Mouse (Mus musculus): Measurements from ENCODE around the gene Zcchc24.
"Not testable (repeated sequence)": the region's sequence is repeated elsewhere in the genome, so short reads cannot be mapped to it uniquely, and the experiment has no call there.

Zcchc24 gene

DNA sequence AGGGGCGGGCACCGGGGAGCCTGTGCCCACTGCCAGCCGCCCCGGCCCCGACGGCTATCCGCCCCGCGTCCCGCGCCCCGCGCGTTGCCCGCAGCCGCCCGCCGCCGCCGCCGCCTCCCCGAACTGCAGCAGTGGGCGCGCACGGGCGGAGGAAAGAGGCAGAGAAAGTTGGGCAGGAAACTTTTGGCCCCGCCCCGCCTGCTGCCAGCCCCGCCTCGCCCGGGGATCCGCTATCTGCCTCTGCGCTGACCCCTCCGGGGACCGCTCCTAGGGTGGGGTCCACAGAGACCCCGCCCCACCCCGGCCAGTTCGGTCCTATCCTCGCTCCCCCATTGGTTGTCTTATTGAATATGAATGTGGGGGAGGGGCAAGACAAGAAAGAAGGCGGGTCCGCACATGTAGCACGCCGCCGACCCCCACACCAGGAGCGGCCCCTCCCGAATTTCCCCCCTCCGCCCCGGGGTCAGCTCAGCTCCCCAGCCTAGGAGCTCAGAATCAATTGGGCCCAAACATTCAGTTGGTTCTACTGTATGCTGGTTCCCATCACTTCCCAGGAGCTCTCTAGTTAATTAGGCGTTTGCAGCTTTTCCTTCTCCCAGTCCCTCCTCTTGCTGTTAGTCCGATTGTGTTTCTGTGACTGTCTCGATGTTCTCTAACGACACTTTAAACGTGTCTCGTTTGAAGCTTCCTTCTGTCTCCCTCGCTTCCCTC is at the start of gene Zcchc24:
TSS of gene Zcchc24 (minus strand) at position 125 of the 711 bp plus-strand sequence.
- peak; percentile 78 for DNase-seq

DNA sequence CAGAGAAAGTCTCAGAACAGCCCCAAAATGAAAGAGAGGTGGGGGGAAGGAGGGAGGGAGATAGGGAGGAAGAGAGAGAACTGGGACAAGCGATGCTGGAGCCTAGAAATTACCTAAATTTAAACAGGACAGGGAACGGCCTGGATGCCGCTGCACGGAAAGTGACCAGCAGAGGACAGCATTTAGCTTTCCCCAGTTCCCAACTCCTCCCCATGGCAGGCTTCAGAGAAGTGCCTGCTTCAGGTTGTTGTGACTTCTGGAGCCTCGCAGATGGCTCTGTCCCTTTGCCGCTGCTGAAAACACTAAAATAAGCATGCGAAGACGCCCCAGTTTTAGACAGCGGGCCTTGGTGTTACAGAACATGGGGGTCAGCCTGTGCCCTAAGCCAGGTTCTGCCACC is 47.6 kb upstream of the Zcchc24 start:
- DNase-seq: peak; percentile 68

DNA sequence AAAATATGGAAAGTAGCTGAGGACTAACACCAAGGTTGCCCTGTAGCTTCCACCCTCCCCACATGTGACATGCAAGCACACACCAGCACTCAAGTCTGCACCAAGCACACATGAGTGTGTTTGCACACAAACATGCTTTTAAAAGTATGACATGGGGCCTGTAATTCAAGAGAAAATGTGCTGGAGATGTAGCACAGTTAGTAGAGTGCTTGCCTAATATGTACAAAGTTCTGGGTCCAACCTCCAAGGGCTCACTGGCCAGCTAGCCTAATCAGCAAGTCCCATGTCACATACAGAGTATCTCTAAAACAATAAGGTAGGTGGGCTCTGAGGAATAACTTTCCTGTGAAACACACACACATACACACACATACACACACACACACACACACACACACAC is 45.3 kb upstream of the Zcchc24 start:
- DNase-seq: no peak

DNA sequence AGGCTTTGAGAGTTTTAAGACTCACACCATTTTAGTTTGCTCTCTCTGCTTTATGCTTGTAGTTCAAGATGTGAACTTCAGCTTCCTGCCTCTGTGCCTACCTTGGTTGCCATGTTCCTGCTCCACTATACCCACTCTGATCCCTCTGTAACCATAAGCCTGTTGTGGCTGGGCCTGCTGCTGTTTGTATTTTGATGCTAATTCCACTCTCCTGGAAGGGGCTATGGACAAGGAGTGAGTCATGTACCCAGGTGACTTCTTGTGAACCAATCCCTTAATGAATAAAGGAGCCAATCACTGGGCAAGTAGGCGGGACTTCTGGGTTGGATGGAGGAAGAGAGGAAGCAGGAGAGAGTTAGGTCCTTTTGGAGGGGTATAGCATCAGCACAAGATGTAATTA is 42.2 kb upstream of the Zcchc24 start:
- not testable (repeated sequence) for DNase-seq

DNA sequence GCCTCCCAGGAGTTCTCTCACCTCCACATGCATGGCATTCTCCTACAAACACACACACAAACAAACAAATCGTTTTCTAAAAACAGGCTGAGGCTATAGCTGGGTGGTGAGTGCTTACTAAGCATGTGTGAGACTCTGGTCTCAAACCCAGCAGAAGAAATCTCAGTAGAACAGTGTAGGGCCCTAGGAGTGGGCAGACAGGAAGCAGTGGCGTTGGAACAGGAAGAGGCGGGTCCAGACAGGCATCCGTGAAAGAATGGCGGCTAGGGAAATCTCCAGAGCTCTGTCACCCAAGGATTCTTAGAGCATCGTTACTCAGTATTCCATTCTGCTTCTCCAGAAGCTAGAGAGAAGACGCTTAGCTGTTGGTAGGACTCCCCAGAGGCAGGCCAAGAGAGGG is 37.7 kb upstream of the Zcchc24 start:
- DNase-seq: no peak

DNA sequence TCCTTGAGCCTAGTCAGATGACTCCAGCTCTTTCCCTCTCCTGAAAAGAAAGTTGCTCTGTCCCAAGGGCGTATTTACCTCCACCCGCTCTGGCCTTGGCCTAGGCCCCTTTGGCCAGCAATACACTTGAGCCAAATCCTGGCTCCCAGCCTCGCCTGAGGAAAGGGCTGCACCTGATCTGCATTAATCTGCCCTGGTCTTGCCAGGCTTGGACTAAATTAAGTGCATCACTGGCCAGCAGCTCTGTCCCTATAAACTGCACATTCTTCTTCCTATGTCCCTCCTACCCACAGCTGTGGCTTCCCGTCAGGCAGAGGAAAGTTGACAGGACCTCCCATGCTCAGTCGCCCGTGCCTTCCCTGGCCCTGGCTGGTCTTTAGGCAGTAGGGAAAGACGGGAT is 37.0 kb upstream of the Zcchc24 start:
- peak; percentile 17 for DNase-seq

DNA sequence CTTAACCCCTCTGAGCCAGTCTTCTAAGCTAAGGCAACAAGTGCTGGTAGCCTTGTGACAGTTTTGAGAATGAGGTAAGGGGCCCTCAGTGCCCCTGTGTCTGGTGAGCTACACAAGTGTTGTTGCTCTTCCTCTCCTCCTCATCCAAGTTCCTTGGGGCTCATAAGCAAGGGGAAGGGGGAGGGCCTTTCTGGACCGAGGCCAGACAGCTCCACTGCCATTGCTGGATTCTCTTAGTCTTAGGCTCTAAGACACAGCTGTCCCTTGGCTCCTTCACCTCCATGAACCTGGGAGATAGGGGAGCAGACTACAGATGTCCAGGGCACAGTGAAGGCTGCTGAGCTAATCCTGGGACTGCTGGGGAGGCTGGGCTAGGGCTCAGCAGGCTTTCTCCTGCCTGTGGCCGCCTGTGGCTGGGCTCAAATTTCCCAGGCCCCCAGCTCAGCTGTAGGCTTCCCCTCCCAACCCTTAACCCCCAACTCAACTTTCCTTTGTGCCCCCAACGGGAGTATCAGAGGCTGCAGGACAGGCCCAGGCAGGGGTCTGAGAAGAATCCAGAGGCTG is 34.5 kb upstream of the Zcchc24 start:
- DNase-seq: no peak

DNA sequence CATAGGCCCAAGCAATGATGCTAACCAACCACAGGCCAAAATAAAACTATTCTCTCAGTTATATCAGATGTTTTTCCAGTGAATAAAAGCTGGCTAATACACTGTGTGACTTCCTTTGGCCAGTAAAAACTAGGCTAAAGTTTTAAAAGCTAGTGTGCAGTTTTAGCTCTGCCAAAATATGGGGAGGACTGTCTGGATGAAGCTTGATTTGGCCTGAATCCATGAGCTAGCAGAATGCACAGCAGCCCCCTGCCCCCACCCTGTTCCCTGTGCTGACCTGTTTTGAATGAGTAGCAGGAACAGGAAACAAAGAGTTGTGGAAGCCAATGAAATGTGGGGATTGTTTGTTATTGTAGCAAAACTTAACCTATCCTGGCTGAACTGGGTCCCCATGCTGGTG is 33.7 kb upstream of the Zcchc24 start:
- DNase-seq: no peak

DNA sequence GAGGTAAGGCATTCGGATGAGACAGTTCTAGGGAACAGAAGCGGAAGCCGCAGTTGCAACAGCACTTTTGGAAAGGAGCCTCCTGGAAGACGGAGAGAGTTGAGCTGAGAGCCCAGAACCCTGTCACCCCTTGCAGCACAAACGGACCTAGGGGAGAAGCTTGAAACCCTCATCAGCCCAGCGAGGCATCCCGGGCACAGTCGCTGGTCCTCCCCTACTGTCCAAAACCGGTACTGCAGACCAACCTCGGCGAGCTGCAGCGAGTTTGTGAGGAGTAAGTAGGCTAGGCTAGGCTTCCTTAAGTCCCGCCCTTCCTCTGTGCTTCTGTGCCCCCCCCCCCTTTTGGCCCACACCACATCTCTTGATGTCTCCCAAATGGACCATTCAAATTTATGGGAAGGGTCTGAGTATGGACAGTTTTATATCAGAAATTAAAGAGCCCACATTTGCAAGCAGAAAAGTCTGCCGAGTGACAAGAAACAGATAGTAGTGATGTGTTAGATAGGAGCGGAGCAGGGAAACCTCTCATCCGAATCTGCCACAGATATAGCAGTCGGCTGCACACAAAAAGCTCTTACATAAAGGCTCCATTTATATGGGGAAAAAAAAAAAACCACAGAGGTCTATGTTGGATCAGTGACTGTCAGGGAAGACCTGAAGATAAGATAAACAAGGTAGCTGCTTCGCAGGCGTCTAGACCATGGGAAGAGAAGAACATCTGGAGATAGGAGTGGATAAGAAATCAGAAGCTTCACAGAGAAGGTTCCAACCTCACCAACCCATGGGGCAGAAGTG is 31.5 kb upstream of the Zcchc24 start:
- peak; percentile 85 for DNase-seq

DNA sequence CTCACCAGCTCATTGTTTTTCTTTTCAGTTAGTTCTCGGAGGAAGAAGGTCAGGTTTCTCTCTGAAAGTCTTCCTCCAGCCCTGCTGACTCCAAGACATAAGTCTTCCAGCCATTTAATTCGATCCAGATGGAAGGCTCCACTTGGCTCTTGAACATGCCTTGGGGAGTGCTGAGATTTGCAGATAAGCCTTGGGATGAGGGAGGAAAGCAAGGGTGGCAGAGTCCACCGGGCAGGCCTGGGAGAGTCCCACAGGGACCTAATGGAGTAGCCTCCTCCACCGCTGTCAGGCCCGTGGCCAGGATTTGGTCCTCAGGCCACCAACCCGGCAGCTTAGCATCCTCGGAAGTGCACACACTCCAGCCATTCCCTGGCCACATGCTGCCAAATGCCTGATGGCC is 27.8 kb upstream of the Zcchc24 start:
- no peak for DNase-seq

DNA sequence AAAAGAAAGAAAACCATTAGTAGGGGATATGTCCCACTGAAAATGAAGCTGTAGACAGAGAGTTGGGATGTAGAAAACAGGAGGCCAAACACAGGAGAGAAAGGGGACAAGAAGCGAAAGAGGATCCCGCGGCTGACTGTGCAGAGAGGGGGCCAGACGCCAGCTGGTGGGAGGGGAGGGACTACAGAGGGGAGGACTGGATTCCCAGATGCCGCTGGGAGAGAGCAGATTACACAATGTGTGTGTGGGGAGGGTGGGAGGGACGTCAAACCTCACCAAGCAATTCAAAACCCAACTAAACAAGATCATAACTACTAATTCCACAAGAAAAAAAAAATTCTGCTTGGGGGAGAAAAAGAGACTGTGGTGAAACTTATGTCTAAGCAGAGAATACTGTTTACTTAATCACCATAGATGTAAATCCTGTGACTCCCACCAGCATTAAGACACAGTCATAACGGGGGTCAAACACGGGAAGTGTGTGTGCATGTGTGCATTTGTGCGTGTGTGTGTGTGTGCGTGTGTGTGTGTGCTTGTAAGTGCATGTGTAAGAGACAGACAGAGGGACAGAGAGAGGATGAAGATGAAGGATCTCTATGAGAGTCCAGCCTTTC is 26.8 kb upstream of the Zcchc24 start:
- DNase-seq: peak; percentile 54

DNA sequence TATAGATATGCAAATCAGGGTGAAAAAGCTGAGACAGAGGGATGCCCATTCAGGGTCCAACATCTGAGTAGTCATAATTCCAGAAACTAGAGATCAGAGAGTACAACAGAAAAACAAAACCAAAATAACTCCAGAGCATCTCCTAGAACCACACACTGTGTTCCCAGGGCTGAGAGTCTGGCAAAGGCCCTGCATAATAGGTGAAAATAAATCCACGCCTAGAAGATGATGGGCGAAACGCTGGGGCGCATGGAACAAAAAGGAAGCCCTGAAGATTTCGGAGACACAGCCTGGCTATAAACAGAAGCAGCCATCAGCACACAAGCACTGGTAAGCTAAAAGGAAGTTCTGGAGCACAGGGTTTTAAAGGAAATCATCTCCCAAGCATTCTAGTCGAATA is 26.2 kb upstream of the Zcchc24 start:
- no peak for DNase-seq

DNA sequence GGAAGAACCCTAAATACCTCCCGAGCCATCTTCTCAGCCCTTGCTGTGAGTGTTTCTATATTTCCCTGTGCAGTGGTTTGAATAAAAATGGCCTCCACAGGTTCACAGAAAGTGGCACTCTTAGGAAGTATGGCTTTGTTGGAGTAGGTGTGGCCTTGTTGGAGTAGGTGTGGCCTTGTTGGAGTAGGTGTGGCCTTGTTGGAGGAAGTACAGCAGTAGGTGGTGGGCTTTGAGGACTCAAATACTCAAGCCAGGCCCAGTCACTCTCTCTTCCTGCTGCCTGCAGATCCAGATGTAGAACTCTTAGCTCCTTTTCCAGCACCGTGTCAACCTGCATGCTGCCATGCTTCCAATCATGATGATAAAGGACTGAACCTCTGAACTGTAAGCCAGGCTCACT is 25.5 kb upstream of the Zcchc24 start:
- no peak for DNase-seq

DNA sequence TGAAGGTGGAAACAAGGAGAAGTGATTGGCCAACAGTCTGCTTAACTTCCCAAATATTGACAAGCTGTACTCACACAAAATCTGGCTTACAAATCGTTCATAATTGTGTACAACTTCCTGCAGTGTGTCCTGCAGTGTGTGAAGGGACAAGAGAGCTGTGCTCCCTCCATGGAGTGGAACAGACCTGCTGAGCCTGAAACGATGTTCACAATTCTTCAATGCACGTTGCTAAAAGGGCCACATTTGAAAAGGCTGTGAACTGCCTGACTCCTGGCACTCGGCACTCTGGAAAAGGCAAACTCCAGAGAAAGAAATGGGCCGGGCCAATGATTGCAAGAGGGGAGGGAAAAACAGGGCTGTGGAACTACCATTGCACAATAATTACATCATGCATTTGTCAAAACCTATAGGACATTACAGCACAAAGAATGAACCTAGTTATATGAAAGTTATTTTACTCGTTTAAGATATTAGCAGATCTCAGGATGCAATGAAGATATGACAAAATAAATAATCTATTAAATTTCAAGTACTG is 22.0 kb upstream of the Zcchc24 start:
- DNase-seq: no peak

DNA sequence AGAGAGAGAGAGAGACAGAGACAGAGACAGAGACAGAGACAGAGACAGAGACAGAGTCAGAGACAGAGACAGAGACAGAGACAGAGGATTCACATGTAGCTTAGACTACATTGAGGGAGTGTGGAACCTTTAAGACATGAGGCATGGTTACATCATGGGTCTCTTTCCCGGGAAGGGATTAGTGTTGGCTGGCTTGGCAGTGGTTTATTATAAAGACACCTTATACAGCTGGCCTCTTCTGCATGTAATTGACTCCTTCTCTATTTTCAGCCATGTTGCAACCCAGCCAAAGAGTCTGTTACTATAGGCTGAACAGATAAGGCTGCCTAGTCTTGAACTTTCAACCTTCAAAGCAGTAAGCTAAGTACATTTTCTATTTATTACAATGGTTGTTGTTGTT is 21.1 kb upstream of the Zcchc24 start:
- DNase-seq: no peak

DNA sequence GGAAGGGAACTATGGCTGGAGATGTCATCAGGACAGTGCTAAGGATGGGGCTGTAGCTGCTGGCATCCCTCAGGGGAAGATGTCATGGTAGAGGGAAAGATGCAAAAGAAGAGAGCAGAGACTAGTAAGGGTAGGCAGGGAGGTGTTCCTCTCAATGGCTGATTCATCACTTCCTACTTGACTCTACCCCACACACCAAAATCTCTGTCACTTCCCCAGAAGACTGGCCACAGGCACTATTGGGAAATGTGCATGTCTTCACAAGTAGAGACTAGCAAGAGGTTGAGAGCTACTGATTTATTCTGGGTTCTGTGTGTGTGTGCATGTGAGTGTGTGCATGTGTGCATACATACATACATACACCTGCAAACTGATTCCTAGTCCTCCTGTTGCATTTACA is 20.4 kb upstream of the Zcchc24 start:
- no peak for DNase-seq

DNA sequence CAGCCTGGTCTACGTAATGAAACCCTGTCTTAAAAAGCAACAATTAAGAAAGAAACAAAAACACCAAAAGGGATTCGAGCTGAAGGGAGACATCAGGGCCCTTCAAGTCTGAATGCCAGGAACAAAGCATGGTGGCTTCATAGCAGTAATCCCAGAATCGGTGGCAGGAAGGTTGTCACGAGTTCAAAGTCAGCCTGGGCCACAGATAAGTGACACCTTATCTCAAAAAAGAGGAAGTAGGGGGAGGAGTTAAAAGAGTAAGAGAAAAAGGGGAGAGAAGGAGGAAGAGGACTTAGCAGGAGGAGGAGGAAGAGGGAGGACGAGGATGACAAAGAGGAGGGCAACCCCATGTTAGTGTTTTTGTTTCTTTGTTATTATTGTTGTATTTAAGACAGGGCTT is 19.4 kb upstream of the Zcchc24 start:
- DNase-seq: no peak

DNA sequence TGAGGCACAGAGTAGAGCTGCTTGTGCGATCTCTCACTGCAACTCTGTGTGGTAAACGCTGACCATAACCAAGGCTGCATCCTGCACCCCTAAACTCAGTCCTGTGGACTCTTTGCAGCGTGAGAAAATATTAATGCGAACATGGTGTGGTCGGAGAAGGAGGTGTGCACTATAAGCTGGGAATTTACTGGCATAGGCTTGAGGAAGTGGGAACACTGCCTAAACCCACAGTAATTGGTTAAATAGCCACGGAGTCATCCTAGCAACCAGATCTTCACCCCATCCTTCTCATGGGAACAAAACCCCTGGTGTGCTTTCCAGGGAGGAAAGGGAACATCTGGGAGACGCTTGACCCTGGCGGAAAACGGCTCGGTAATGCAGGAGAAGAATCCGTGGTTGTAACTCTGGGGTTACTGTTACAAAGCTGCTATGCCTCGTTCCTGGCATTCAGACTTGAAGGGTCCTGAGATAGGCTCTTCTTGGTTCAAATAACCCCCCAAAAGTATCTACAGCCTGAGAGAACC is 18.6 kb upstream of the Zcchc24 start:
- no peak for DNase-seq

DNA sequence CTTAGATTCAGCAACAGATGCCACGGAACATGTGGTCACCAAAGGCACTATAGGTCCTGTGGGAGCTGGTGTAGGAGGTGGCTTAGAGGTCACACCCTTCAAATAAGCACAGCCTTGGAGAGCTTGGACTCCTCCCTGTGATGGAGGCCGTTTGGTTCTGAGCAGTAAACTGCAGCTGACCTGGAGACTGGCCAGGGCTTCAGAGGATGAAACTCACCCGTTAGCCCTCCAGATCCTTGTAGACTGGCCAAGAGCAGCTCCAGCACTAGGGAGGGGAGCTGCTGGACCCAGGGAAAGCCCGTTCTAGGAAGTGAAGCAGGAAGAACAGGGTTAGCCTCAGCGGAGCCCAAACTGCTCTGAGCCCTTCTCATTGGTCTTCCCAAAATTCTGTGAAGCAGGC is 18.1 kb upstream of the Zcchc24 start:
- no peak for DNase-seq

DNA sequence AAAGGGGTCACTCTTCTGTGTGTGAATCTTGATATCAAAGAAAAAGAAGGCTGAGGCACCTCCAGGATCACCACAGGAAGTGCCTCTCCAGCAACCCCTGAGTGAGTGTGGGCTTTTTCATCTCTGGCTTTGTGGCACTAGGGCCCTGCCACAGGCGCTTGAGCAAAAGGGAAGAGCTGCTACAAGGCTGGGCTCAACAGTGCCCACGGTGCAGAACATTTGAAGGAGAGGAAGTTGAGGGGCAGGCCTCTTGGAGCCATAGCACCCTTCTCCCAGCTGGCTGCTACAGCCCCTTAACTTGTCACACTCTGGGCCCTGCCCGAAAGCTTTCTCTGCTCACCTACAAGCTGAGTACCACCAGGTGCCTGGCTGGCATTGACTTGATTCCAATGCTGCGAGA is 16.4 kb upstream of the Zcchc24 start:
- no peak for DNase-seq

DNA sequence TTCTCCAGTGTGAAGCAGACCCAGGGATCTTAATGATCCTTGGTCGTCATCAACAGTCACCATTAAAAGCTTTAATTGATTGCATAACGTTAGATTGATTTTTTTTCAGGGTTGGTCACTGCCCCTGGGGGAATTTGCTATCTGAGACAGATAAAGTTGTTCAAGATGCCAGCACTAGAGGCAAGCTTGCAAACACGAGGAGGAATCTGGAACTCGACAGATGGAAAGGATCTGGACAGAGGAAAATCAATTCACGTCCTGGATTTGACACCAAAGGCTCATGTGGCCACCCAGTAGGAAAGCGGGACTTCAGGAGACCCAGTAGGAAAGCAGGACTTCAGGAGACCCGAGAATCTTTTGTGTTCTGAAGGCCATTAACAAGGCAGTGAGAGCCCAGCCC is 14.4 kb upstream of the Zcchc24 start:
- DNase-seq: no peak

DNA sequence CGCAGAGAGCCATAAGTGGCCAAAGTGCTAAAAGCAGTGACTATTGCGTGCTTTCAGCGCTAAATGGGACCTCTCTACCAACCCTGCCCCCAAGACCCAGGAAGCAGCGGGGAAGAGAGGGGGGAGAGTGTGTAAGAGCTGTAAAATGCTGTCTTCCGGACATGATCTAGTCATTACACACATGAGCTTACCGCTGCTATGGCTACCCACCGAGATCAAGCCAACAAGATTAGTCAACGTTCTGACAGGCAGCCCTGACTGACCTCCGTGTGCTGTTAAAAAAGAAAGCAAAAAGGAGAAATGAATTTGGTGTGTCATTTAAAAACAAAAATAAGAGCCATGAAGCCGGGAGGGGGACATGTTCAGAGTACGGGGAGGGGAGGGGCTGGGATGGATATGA is 11.8 kb upstream of the Zcchc24 start:
- DNase-seq: no peak

DNA sequence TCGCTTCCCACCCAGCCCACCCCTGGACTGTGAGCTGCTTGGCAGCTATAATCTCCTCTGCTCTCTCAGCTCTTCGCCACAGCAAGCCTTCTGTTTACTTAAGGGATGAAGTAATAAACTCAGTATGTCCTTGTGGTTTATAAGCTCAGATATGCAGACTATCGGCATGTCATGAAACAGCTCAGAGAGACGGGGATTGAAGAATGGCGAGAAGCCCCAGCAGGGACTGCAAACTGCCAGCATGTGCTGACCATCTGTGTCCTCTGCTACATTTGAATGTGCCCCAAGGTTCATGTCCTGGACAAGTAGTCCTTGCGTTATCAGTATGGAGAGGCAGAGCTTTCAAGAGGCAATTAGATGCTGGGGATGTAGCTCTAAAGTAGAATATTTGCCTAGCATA is 7.5 kb upstream of the Zcchc24 start:
- DNase-seq: no peak

All from right cerebral cortex, postnatal 14 days (tissue).